Mouse (Mus musculus) bone marrow, adult 2 months (tissue): ENCODE measurements around the gene Gadd45b. TPM values are rescaled to one million over a fixed set of nuclear protein-coding genes. Genes with fewer than 3 reads are reported as not detected.

Source experiments
- H3K27ac ChIP-seq: fragments of 200-500 bp; 2 replicates; pipeline ENCODE4 v1.5.1; 2012; ENCODE audit warnings: low read depth, mild to moderate bottlenecking, control low read depth, inconsistent platforms, low read length; ENCODE audit not compliant: control insufficient read depth, poor library complexity, insufficient read depth
- H3K4me1 ChIP-seq: fragments of 200-500 bp; 2 replicates; pipeline ENCODE4 v1.6.1; 2011; ENCODE audit warnings: low read length; ENCODE audit not compliant: control insufficient read depth, insufficient read depth
- H3K4me3 ChIP-seq: fragments of 200-500 bp; replicated peaks from 2 replicates; pipeline ENCODE3; 2011; ENCODE audit warnings: mild to moderate bottlenecking, low read depth, low read length, control low read depth; ENCODE audit not compliant: control insufficient read depth
- CTCF ChIP-seq: fragments of 200-500 bp; IDR thresholded peaks from 2 replicates; pipeline ENCODE4 v1.5.1; 2011; ENCODE audit warnings: low read length, control low read depth; ENCODE audit not compliant: control insufficient read depth, insufficient read depth
- POLR2A ChIP-seq: fragments of 200-500 bp; IDR thresholded peaks from 2 replicates; pipeline ENCODE4 v1.6.1; 2011; ENCODE audit warnings: low read depth, mild to moderate bottlenecking, control low read depth, low read length, borderline replicate concordance; ENCODE audit not compliant: control insufficient read depth
- WGBS: fragments of 180-500 bp; shearing (Covaris S2); methylation state at CpG from one replicate; pipeline ENCODE4 v1.1.7; 2018; 5-methylcytosine and 5-hydroxymethylcytosine counted together
- polyA plus RNA-seq: library from polyadenylated mRNA; stranded (reverse); fragments of >200 nt; gene quantifications from 2 replicates; pipeline ENCODE4 v1.2.4, GENCODE M21; 2011; ENCODE audit warnings: low replicate concordance; ENCODE audit not compliant: missing spikeins, insufficient read depth, insufficient read length

Gadd45b gene
- polyA plus RNA-seq, 1 experiment: 17.9 TPM

- H3K27ac ChIP-seq: peak overlapping the region; percentile 58; the same call in 1 of the 2 replicates
- peaks cover 11% of the 10 kb centered on the region for H3K4me1 ChIP-seq
- TF ChIP-seq POLR2A (no peak), CTCF (no peak)
- WGBS: 89% methylated on average over 7 of the region's 8 CpGs
- no peak overlapping the region for H3K4me3 ChIP-seq
These were observed 16.4 kb upstream of the Gadd45b start for GRCm38 (mm10) chr10:80913364-80914011.

GRCm38 (mm10) chr10:80914253-80914656, 15.6 kb upstream of the Gadd45b start:
- Histone ChIP-seq H3K4me3 (no peak overlapping the region), H3K4me1 (peaks cover 11% of the 10 kb centered on the region), H3K27ac (peak overlapping the region; percentile 58)
- 50% methylated on average over 5 of the region's 5 CpGs for WGBS
- TF ChIP-seq CTCF (no peak), POLR2A (no peak)

GRCm38 (mm10) chr10:80915260-80915659, 14.6 kb upstream of the Gadd45b start:
- 51% methylated on average over 2 of the region's 2 CpGs for WGBS
- TF ChIP-seq CTCF (no peak), POLR2A (no peak)
- no peak overlapping the region for H3K27ac ChIP-seq
- peaks cover 11% of the 10 kb centered on the region for H3K4me1 ChIP-seq
- H3K4me3 ChIP-seq: no peak overlapping the region

GRCm38 (mm10) chr10:80915736-80916135, 14.1 kb upstream of the Gadd45b start:
- Histone ChIP-seq H3K4me1 (peaks cover 11% of the 10 kb centered on the region), H3K27ac (no peak overlapping the region), H3K4me3 (no peak overlapping the region)
- 78% methylated on average over 4 of the region's 4 CpGs for WGBS
- TF ChIP-seq POLR2A (no peak), CTCF (no peak)

- peak overlapping the region; percentile 51; the same call in 1 of the 2 replicates for H3K27ac ChIP-seq
- peaks cover 11% of the 10 kb centered on the region for H3K4me1 ChIP-seq
- no peak for TF ChIP-seq CTCF
- TF ChIP-seq POLR2A: no peak
- WGBS: 2% methylated on average over 15 of the region's 15 CpGs
- peak overlapping the region; percentile 91 for H3K4me3 ChIP-seq
These were observed 12.5 kb upstream of the Gadd45b start for GRCm38 (mm10) chr10:80917336-80917778.

- H3K4me1 ChIP-seq: peaks cover 11% of the 10 kb centered on the region
- under 1% methylated on average over 61 of the region's 61 CpGs for WGBS
- H3K27ac ChIP-seq: peak within 1 kb of the TSS; percentile 51
- peak within 1 kb of the TSS; percentile 91 for H3K4me3 ChIP-seq
- peak; percentile 31; the same call in 1 of the 2 replicates for TF ChIP-seq POLR2A
- TF ChIP-seq CTCF: no peak
These were observed 12.0 kb upstream of the Gadd45b start, which contains the start of gene Lmnb2 for GRCm38 (mm10) chr10:80917779-80918434. Gene Lmnb2 (minus strand): TSS chr10:80918245.

GRCm38 (mm10) chr10:80921923-80922322, 8.0 kb upstream of the Gadd45b start:
- peaks cover 1% of the 10 kb centered on the region for H3K4me1 ChIP-seq
- peak overlapping the region; percentile 54 for H3K4me3 ChIP-seq
- 6% methylated on average over 16 of the region's 16 CpGs for WGBS
- H3K27ac ChIP-seq: peak overlapping the region; percentile 66
- no peak for TF ChIP-seq CTCF
- TF ChIP-seq POLR2A: no peak

GRCm38 (mm10) chr10:80925472-80925871, 4.4 kb upstream of the Gadd45b start:
- Histone ChIP-seq H3K27ac (no peak overlapping the region), H3K4me3 (no peak overlapping the region), H3K4me1 (no peaks in the 10 kb centered on the region; the same call in 1 of the 2 replicates)
- TF ChIP-seq CTCF (no peak), POLR2A (no peak)
- whole genome bisulfite sequencing: 58% methylated on average over 3 of the region's 3 CpGs
